Comparison of ENCODE assay signal across 9 mouse cellular contexts in the genomic region with DNA sequence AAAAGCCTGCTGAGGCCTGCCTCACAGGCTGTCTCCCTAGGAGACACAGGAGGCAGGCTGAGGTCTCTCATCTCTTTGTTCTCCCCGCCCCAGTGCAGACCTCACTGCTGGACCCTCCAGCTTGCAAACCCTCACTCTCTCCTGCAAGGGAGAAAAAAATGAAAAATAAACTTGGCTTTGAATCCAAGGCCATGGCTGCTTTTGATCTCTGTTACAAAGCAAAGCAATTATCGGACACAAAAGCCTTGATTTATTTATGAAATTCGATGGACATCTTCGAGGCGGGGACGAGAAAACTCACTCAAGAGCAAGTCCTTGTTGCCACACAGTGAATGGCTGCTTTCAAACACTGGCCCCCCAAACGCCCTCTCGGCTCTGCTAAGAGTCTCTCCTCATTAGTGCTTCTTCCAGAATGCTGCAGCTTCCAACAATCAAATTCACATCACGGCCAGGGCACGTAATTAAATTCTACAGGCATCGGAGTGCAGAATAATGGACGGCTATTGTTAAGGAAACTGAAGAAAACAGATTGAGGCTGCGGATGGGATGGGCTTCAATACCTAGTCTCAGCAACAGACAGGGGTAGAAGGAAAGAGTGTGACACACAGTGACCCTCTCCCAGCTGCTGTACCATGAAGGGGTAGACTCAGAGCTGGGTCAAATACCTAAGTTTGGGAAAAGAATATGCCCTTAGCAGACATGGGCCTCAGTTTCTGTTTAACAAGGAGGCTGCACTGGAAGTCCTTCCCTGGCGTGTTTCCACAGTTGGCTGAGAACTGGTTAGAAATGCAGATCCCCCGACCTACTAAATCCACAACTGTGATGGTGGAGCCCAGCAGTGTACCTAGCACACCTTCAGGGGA.
DNase-seq lines count a peak whose midpoint lies in the region; ATAC-seq lines count a peak whose summit lies in the region.
"Had no signal": no experiment of that assay in that cellular context is flagged by ENCODE, and none has a peak within 500 bp of the region (broad histone marks: within the 10 kb centered on the region; RNA-seq: fewer than 3 reads in every experiment).

No protein-coding gene starts in this region.

- H3K4me3 ChIP-seq in forebrain, embryonic 13.5 days: no peak overlapping the region
- H3K4me3 ChIP-seq in liver, embryonic 12.5 days: no peak overlapping the region
- no peak overlapping the region for H3K4me3 ChIP-seq in heart, embryonic 10.5 days
- H3K4me3 ChIP-seq: myocyte had no signal

- H3K27me3 ChIP-seq in forebrain, embryonic 13.5 days: no peaks in the 10 kb centered on the region
- H3K27me3 ChIP-seq in liver, embryonic 12.5 days (replicated peaks): no peaks in the 10 kb centered on the region
- H3K27me3 ChIP-seq in heart, embryonic 10.5 days (ENCODE audit: insufficient read depth, poor library complexity, severe bottlenecking): no peaks in the 10 kb centered on the region

- H3K36me3 ChIP-seq in forebrain, embryonic 13.5 days (ENCODE audit: poor library complexity, severe bottlenecking): peaks cover 11% of the 10 kb centered on the region
- no peaks in the 10 kb centered on the region for H3K36me3 ChIP-seq in liver, embryonic 12.5 days
- H3K36me3 ChIP-seq in heart, embryonic 10.5 days: no peaks in the 10 kb centered on the region

- peak overlapping the region; percentile 41 for H3K4me2 ChIP-seq in forebrain, embryonic 13.5 days
- no peak overlapping the region for H3K4me2 ChIP-seq in liver, embryonic 12.5 days

- ATAC-seq in forebrain, embryonic 13.5 days: peak; percentile 88
- no peak for ATAC-seq in liver, embryonic 12.5 days

- 3% methylated on average over 15 of the region's 15 CpGs for WGBS in forebrain, embryonic 13.5 days
- WGBS in liver, embryonic 12.5 days (ENCODE audit: insufficient replicate concordance): 70% methylated on average over 15 of the region's 15 CpGs
- WGBS in heart, embryonic 10.5 days: 85% methylated on average over 15 of the region's 15 CpGs

- H3K9me3 ChIP-seq in forebrain, embryonic 13.5 days (replicated peaks): no peaks in the 10 kb centered on the region
- H3K9me3 ChIP-seq in liver, embryonic 12.5 days (replicated peaks): no peaks in the 10 kb centered on the region
- no peaks in the 10 kb centered on the region for H3K9me3 ChIP-seq in heart, embryonic 10.5 days

- intact Hi-C loops in left cerebral cortex, postnatal 14 days (cut with DNase I): no loop called here
- intact Hi-C loops in gastrocnemius, postnatal 14 days (cut with DNase I; ENCODE audit: low total_unique reads): no loop called here

- H3K9ac ChIP-seq in forebrain, embryonic 13.5 days: peak overlapping the region; percentile 39
- no peak overlapping the region for H3K9ac ChIP-seq in liver, embryonic 12.5 days

- peaks cover 46% of the 10 kb centered on the region for H3K4me1 ChIP-seq in forebrain, embryonic 13.5 days
- no peaks in the 10 kb centered on the region for H3K4me1 ChIP-seq in liver, embryonic 12.5 days
- H3K4me1 ChIP-seq in heart, embryonic 10.5 days: no peaks in the 10 kb centered on the region

- DNase-seq in ovary, adult 18-20 months (ENCODE audit: low spot score): peak; percentile 28
- no peak for DNase-seq in ovary, postnatal 36 days (ENCODE audit: low spot score)
- DNase-seq in left cerebral cortex, postnatal 14 days (ENCODE audit: low spot score in 2 of 2): peak; percentile 57 to 60
- DNase-seq in right cerebral cortex, postnatal 36 days (ENCODE audit: low spot score in 2 of 2): peak; percentile 29 to 55
- no peak for DNase-seq in gastrocnemius, postnatal 14 days
- DNase-seq in heart, embryonic 10.5 days (ENCODE audit: low spot score): no peak

- peak overlapping the region; percentile 95 for H3K27ac ChIP-seq in forebrain, embryonic 13.5 days
- H3K27ac ChIP-seq in liver, embryonic 12.5 days: no peak overlapping the region
- H3K27ac ChIP-seq in heart, embryonic 10.5 days: no peak overlapping the region

Comparison
In these comparisons a context has a peak if more than half of its experiments do, and no peak if none do; other contexts are left out.
1. DNase-seq: peak in ovary, adult 18-20 months (single experiment), left cerebral cortex, postnatal 14 days (2 of 2) and right cerebral cortex, postnatal 36 days (2 of 2); none in ovary, postnatal 36 days (single experiment), gastrocnemius, postnatal 14 days (single experiment) and heart, embryonic 10.5 days (single experiment).